Mouse (Mus musculus) MEL (cell line): ENCODE measurements around the gene Synpr. TPM values are rescaled to one million over a fixed set of nuclear protein-coding genes. Genes with fewer than 3 reads are reported as not detected.

ENCODE experiments used
- DNase-seq: peaks from one replicate; pipeline ENCODE4 v3.0.0; 2011; ENCODE audit warnings: low read depth, low spot score
- H3K27ac ChIP-seq: 2 replicates; pipeline ENCODE4 v1.5.1; 2012; ENCODE audit warnings: low read depth, mild to moderate bottlenecking, control low read depth, low read length, moderate library complexity; ENCODE audit not compliant: control insufficient read depth
- H3K27me3 ChIP-seq, 2 experiments: fragments of 150-350 bp in 1 of 2; sonication (generic) in 1 of 2; 2 replicates each; pipeline ENCODE4 v1.6.1; 2012; ENCODE audit warnings: low read length in 2 of 2, mild to moderate bottlenecking in 2 of 2, improper control_type of control experiment in 1 of 2, moderate library complexity in 1 of 2; ENCODE audit not compliant: insufficient read depth in 2 of 2, control insufficient read depth in 1 of 2
- H3K36me3 ChIP-seq, 2 experiments: 2 replicates each; pipeline ENCODE4 v1.6.1; 2012 to 2014; ENCODE audit warnings: low read length in 2 of 2, improper control_type of control experiment in 1 of 2, inconsistent platforms in 1 of 2, mild to moderate bottlenecking in 1 of 2; ENCODE audit not compliant: insufficient read depth in 2 of 2, control insufficient read depth in 1 of 2
- H3K4me1 ChIP-seq, 2 experiments: fragments of 150-350 bp in 1 of 2; sonication (generic) in 1 of 2; 2 replicates each; pipeline ENCODE4 v1.6.1; 2012; ENCODE audit warnings: low read length in 2 of 2, improper control_type of control experiment in 1 of 2, mild to moderate bottlenecking in 1 of 2; ENCODE audit not compliant: insufficient read depth in 2 of 2, control insufficient read depth in 1 of 2
- H3K4me3 ChIP-seq, 2 experiments: fragments of 150-350 bp in 1 of 2; sonication (generic) in 1 of 2; 2 replicates each; pipeline ENCODE4 v1.5.1; 2012; ENCODE audit warnings: low read depth in 2 of 2, low read length in 2 of 2, mild to moderate bottlenecking in 2 of 2, moderate library complexity in 2 of 2, control low read depth in 1 of 2, improper control_type of control experiment in 1 of 2; ENCODE audit not compliant: control insufficient read depth in 1 of 2, insufficient read depth in 1 of 2
- H3K79me2 ChIP-seq: 2 replicates; pipeline ENCODE4 v1.6.1; 2012; ENCODE audit warnings: mild to moderate bottlenecking, low read length, moderate library complexity; ENCODE audit not compliant: control insufficient read depth, poor library complexity, insufficient read depth
- H3K9ac ChIP-seq: 2 replicates; pipeline ENCODE4 v1.6.1; 2012; ENCODE audit warnings: low read depth, mild to moderate bottlenecking, control low read depth, low read length, moderate library complexity; ENCODE audit not compliant: control insufficient read depth, poor library complexity, severe bottlenecking
- H3K9me3 ChIP-seq: fragments of 150-350 bp; sonication (generic); replicated peaks from 2 replicates; pipeline ENCODE4 v1.6.1; 2012; ENCODE audit warnings: mild to moderate bottlenecking, low read length, improper control_type of control experiment, moderate library complexity; ENCODE audit not compliant: insufficient read depth
- BHLHE40 ChIP-seq: IDR thresholded peaks from 2 replicates; pipeline ENCODE4 v1.6.1; 2012; ENCODE audit warnings: low read depth, mild to moderate bottlenecking, inconsistent platforms, low read length, improper control_type of control experiment, borderline replicate concordance
- CHD2 ChIP-seq: IDR thresholded peaks from 2 replicates; pipeline ENCODE4 v1.6.1; 2011; ENCODE audit warnings: low read length, improper control_type of control experiment
- E2F4 ChIP-seq: IDR thresholded peaks from 2 replicates; pipeline ENCODE4 v1.6.1; 2011; ENCODE audit warnings: low read depth, low read length, improper control_type of control experiment, borderline replicate concordance
- EP300 ChIP-seq, 2 experiments: IDR thresholded peaks; 2 replicates each; pipeline ENCODE4 v1.6.1; 2011; ENCODE audit warnings: improper control_type of control experiment in 2 of 2, low read length in 2 of 2, low read depth in 1 of 2, mild to moderate bottlenecking in 1 of 2
- ETS1 ChIP-seq: IDR thresholded peaks from 2 replicates; pipeline ENCODE4 v1.6.1; 2012; ENCODE audit warnings: low read depth, mild to moderate bottlenecking, inconsistent platforms, low read length, improper control_type of control experiment, moderate library complexity
- GATA1 ChIP-seq: IDR thresholded peaks from 2 replicates; pipeline ENCODE4 v1.6.1; 2011; ENCODE audit warnings: low read depth, low read length, improper control_type of control experiment
- JUND ChIP-seq: IDR thresholded peaks from 2 replicates; pipeline ENCODE4 v1.6.1; 2011; ENCODE audit warnings: low read depth, mild to moderate bottlenecking, improper control_type of control experiment, low read length
- MYC ChIP-seq: IDR thresholded peaks from 2 replicates; pipeline ENCODE4 v1.6.1; 2011; ENCODE audit warnings: low read depth, mild to moderate bottlenecking, low read length, improper control_type of control experiment, moderate library complexity
- POLR2AphosphoS2 ChIP-seq: IDR thresholded peaks from 2 replicates; pipeline ENCODE4 v1.6.1; 2011; ENCODE audit warnings: low read length, improper control_type of control experiment
- RAD21 ChIP-seq: IDR thresholded peaks from 2 replicates; pipeline ENCODE4 v1.6.1; 2011; ENCODE audit warnings: mild to moderate bottlenecking, low read depth, low read length, improper control_type of control experiment
- TAL1 ChIP-seq: IDR thresholded peaks from 2 replicates; pipeline ENCODE4 v1.6.1; 2012; ENCODE audit warnings: mild to moderate bottlenecking, inconsistent platforms, low read length, moderate library complexity, mixed read lengths
- UBTF ChIP-seq: IDR thresholded peaks from 2 replicates; pipeline ENCODE4 v1.6.1; 2012; ENCODE audit warnings: low read depth, mild to moderate bottlenecking, inconsistent platforms, low read length, improper control_type of control experiment, moderate library complexity, borderline replicate concordance; ENCODE audit not compliant: insufficient read depth
- USF2 ChIP-seq, 2 experiments: IDR thresholded peaks; 2 replicates each; pipeline ENCODE4 v1.6.1; 2011 to 2012; ENCODE audit warnings: improper control_type of control experiment in 2 of 2, low read length in 2 of 2, borderline replicate concordance in 1 of 2, inconsistent platforms in 1 of 2, low read depth in 1 of 2, mild to moderate bottlenecking in 1 of 2; ENCODE audit not compliant: insufficient read depth in 1 of 2
- ZC3H11A ChIP-seq: IDR thresholded peaks from 2 replicates; pipeline ENCODE4 v1.6.1; 2012; ENCODE audit warnings: low read depth, mild to moderate bottlenecking, inconsistent platforms, low read length, improper control_type of control experiment
- ZKSCAN1 ChIP-seq: IDR thresholded peaks from 2 replicates; pipeline ENCODE4 v1.6.1; 2012; ENCODE audit warnings: low read depth, mild to moderate bottlenecking, inconsistent platforms, low read length, improper control_type of control experiment, moderate library complexity
- ZMIZ1 ChIP-seq: IDR thresholded peaks from 2 replicates; pipeline ENCODE4 v1.6.1; 2012; ENCODE audit warnings: low read depth, mild to moderate bottlenecking, inconsistent platforms, low read length, improper control_type of control experiment, moderate library complexity
- ZNF384 ChIP-seq: IDR thresholded peaks from 2 replicates; pipeline ENCODE4 v1.6.1; 2012; ENCODE audit warnings: low read depth, mild to moderate bottlenecking, inconsistent platforms, low read length, improper control_type of control experiment
- polyA plus RNA-seq, 2 experiments: library from polyadenylated mRNA; stranded (reverse) in 1 of 2; unstranded in 1 of 2; fragments of >175 nt in 1 of 2; fragments of >200 nt in 1 of 2; gene quantifications; 2 replicates each; pipeline versions ENCODE4 v1.2.1 to v1.2.4; 2012; ENCODE audit warnings: low replicate concordance in 2 of 2, low read depth in 1 of 2; ENCODE audit not compliant: insufficient read length in 2 of 2, insufficient read depth in 1 of 2, missing spikeins in 1 of 2
- total RNA-seq: library from RNA; depleted of rRNA; stranded (reverse); fragments of 300-350 nt; gene quantifications from 2 replicates; pipeline ENCODE4 v1.2.3, GENCODE M21; 2012

Synpr gene
- total and polyA plus RNA-seq, 3 experiments: not detected

DNA sequence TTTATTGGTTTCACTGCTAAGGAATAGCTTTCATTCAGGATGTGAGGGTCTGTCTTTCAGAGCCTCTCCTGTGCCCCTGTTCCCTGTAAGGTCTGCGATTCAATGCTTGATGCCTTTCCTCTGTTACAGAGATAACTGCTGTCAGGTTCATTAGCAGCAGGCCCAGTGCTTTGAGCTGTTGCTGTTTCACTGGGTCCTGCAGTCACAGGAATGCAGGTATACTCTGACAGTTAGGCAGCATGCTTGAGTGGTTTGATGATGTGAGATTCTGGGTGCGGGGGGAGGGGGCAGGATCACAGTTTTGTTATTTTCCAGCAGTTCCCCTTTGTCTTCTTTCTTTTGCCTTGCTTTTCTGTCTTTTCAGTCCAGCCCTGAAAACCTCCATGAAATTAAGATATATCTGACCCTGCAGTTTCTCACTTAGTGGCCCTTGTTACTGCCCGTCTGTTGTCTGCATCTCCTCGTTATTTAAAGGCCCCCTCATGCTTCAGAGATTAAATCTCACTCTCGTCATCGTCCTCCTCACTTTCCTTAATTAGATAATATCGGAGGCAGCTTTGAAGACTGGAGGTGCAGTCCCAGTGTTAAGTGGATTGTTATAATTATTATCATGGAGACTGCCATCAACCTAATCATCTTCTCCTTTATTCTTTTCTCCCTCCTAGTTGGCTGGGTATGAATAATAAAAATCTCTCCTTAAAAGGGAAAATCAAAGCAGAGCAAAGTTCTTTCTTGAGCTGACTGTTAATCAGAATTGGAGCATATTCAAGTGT is 234.8 kb downstream of the Synpr start:
- no peaks in the 10 kb centered on the region for H3K79me2 ChIP-seq
- TF ChIP-seq ZMIZ1: no peak
- TF ChIP-seq BHLHE40: no peak
- no peak for TF ChIP-seq CHD2
- no peak for TF ChIP-seq ZKSCAN1
- no peak for TF ChIP-seq UBTF
- no peak for TF ChIP-seq JUND
- no peak for TF ChIP-seq ZC3H11A
- no peak overlapping the region for H3K27ac ChIP-seq
- no peaks in the 10 kb centered on the region for H3K36me3 ChIP-seq
- no peak overlapping the region for H3K9ac ChIP-seq
- no peaks in the 10 kb centered on the region for H3K4me1 ChIP-seq
- no peaks in the 10 kb centered on the region for H3K27me3 ChIP-seq
- DNase-seq: no peak
- H3K9me3 ChIP-seq: no peaks in the 10 kb centered on the region
- H3K4me3 ChIP-seq: no peak overlapping the region

DNA sequence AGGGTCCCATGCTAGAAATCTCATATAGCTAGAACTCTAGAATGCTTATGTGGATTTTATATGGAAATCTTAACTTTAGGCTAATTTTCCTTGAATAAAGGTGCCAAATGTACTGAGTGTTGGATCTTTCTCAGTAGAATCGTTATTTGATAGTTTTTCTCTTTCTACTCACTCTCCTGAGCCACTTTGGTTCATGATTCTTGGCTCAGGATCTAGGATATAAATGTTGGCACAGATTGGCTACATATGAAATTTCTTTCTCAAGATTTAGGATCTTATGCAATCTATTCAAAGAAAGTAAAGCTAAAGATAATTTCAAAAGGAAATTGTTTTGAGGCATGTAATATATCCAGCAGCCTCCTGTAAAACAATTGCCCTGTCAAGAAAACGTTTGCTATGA is 263.2 kb downstream of the Synpr start:
- H3K27me3 ChIP-seq: no peaks in the 10 kb centered on the region
- DNase-seq: no peak
- no peak overlapping the region for H3K4me3 ChIP-seq
- H3K4me1 ChIP-seq: no peaks in the 10 kb centered on the region
- no peak overlapping the region for H3K27ac ChIP-seq
- TF ChIP-seq ETS1: no peak
- TF ChIP-seq GATA1: no peak
- TF ChIP-seq POLR2AphosphoS2: no peak
- no peak for TF ChIP-seq ZNF384
- TF ChIP-seq E2F4: no peak
- no peak for TF ChIP-seq RAD21
- TF ChIP-seq EP300 (IDR thresholded peaks at IDR 0.05; ENCODE audit: low read depth in 1 of 2, low read length in 2 of 2): no peak
- no peak for TF ChIP-seq TAL1
- no peak for TF ChIP-seq USF2 (IDR thresholded peaks at IDR 0.05; ENCODE audit: borderline replicate concordance in 1 of 2, insufficient read depth in 1 of 2, low read depth in 1 of 2, low read length in 2 of 2)
- no peak for TF ChIP-seq MYC
- no peak overlapping the region for H3K9ac ChIP-seq
- no peaks in the 10 kb centered on the region for H3K36me3 ChIP-seq
- no peaks in the 10 kb centered on the region for H3K79me2 ChIP-seq
- no peaks in the 10 kb centered on the region for H3K9me3 ChIP-seq
